Mouse (Mus musculus): ENCODE measurements at regions not wholly inside any gene's neighbourhood (a gene's known extent, or its start where the extent isn't known, plus 50 kb on each side); places are given as distances from the start of the nearest gene placed in this dataset.

- no peak for TF ChIP-seq POLR2A (IDR thresholded peaks at IDR 0.05; ENCODE audit: low read depth, low read length)
- no peak for TF ChIP-seq CTCF (conservative IDR thresholded peaks at IDR 0.05 in 1 of 2, IDR thresholded peaks at IDR 0.05 in 1 of 2; ENCODE audit: low read depth in 2 of 2, low read length in 2 of 2)
- no peak for TF ChIP-seq ETS1 (conservative IDR thresholded peaks at IDR 0.05; ENCODE audit: low read depth, low read length)
- TF ChIP-seq MAX (IDR thresholded peaks at IDR 0.05; ENCODE audit: low read length), result no peak
- TF ChIP-seq EP300 (IDR thresholded peaks at IDR 0.05; ENCODE audit: low read length), result no peak
- no peak for TF ChIP-seq ZC3H11A (IDR thresholded peaks at IDR 0.05; ENCODE audit: low read depth, low read length)
- no peak for TF ChIP-seq ZMIZ1 (IDR thresholded peaks at IDR 0.05; ENCODE audit: low read depth, low read length)
- TF ChIP-seq USF1 (IDR thresholded peaks at IDR 0.05; ENCODE audit: low read depth, low read length), result no peak
- TF ChIP-seq SMC3 (IDR thresholded peaks at IDR 0.05; ENCODE audit: low read depth, low read length), result no peak
- TF ChIP-seq ZNF384 (IDR thresholded peaks at IDR 0.05; ENCODE audit: low read depth, low read length), result no peak
- no peak for TF ChIP-seq CHD2 (IDR thresholded peaks at IDR 0.05; ENCODE audit: low read length)
- no peak for TF ChIP-seq BHLHE40 (IDR thresholded peaks at IDR 0.05; ENCODE audit: low read depth, low read length)
These were observed 302.1 kb upstream of the Tgfbr2 start for GRCm38 (mm10) chr9:116477309-116477708.
